Mouse (Mus musculus) liver, embryonic 16.5 days (tissue): ENCODE data around the gene Immp1l. TPM values are rescaled to one million over a fixed set of nuclear protein-coding genes. Genes with fewer than 3 reads are reported as not detected.
A peak's percentile ranks its signal among the peaks of the same experiment; 100 is the strongest.

Source experiments
- ATAC-seq: fragments of 200-750 bp; cut with Nextera tagmentation; 2 replicates; pipeline ENCODE4 v1.8.0; 2017; ENCODE audit warnings: low read depth, mild to moderate bottlenecking, moderate number of reproducible peaks, moderate library complexity
- H3K27ac ChIP-seq: fragments of 300-500 bp; sonication (generic); 2 replicates; pipeline ENCODE4 v1.5.1; 2014; ENCODE audit warnings: mild to moderate bottlenecking, low read length
- H3K27me3 ChIP-seq: fragments of 300-500 bp; sonication (generic); 2 replicates; pipeline ENCODE4 v1.6.1; 2014; ENCODE audit warnings: low read depth, low read length, mixed read lengths; ENCODE audit not compliant: control insufficient read depth, insufficient read depth
- H3K36me3 ChIP-seq: fragments of 300-500 bp; sonication (generic); 2 replicates; pipeline ENCODE4 v1.6.1; 2014; ENCODE audit warnings: mild to moderate bottlenecking; ENCODE audit not compliant: control insufficient read depth, insufficient read depth
- H3K4me1 ChIP-seq: fragments of 300-500 bp; sonication (generic); 2 replicates; pipeline ENCODE4 v1.6.1; 2014; ENCODE audit warnings: low read depth, low read length, mixed read lengths; ENCODE audit not compliant: control insufficient read depth
- H3K4me2 ChIP-seq: fragments of 300-500 bp; sonication (generic); 2 replicates; pipeline ENCODE4 v1.6.1; 2014; ENCODE audit warnings: low read depth, low read length, mixed read lengths
- H3K4me3 ChIP-seq: fragments of 300-500 bp; sonication (generic); 2 replicates; pipeline ENCODE4 v1.5.1; 2014; ENCODE audit warnings: low read depth, mild to moderate bottlenecking, low read length
- H3K9ac ChIP-seq: fragments of 300-500 bp; sonication (generic); 2 replicates; pipeline ENCODE4 v1.6.1; 2014; ENCODE audit warnings: low read depth, low read length
- H3K9me3 ChIP-seq: fragments of 300-500 bp; sonication (generic); replicated peaks from 2 replicates; pipeline ENCODE4 v1.6.1; 2016; ENCODE audit warnings: low read length; ENCODE audit not compliant: control insufficient read depth
- WGBS: fragments of 180-500 bp; shearing (Covaris S2); extraction: QIAGEN DNeasy Blood & Tissue Kit; methylation state at CpG from one replicate; pipeline ENCODE4 v1.1.7; 2014; ENCODE audit not compliant: insufficient replicate concordance; 5-methylcytosine and 5-hydroxymethylcytosine counted together
- microRNA-seq: library from miRNA; unstranded; fragments of <30 nt; microRNA quantifications from one replicate; pipeline ENCODE4, GENCODE M21; 2016
- polyA plus RNA-seq: library from polyadenylated mRNA; unstranded; fragments of >200 nt; fragmentation: Nextera tagmentation; extraction: Ambion mirVana; gene quantifications from 2 replicates; pipeline ENCODE4 v1.2.1, GENCODE M21; 2015

Immp1l gene
- polyA plus RNA-seq, 1 experiment from 2014 or later: 56.3 TPM

GRCm38 (mm10) chr2:105987999-105988398, 83.6 kb downstream of the Immp1l start:
- Histone ChIP-seq H3K4me3 (no peak overlapping the region), H3K27me3 (no peaks in the 10 kb centered on the region), H3K4me1 (no peaks in the 10 kb centered on the region), H3K36me3 (no peaks in the 10 kb centered on the region), H3K27ac (no peak overlapping the region), H3K9ac (no peak overlapping the region), H3K4me2 (no peak overlapping the region), H3K9me3 (no peaks in the 10 kb centered on the region)
- 27% methylated on average over 2 of the region's 2 CpGs for WGBS
- no peak for ATAC-seq

GRCm38 (mm10) chr2:106002835-106003739, 98.6 kb downstream of the Immp1l start, which contains the start of gene Dnajc24:
Dnajc24 (minus strand) TSS chr2:106003549.
- Histone ChIP-seq H3K27me3 (no peaks in the 10 kb centered on the region), H3K4me3 (peak within 1 kb of the TSS; percentile 79), H3K9ac (peak within 1 kb of the TSS; percentile 83), H3K36me3 (no peaks in the 10 kb centered on the region), H3K27ac (peak within 1 kb of the TSS; percentile 47), H3K4me2 (peak within 1 kb of the TSS; percentile 71), H3K4me1 (no peaks in the 10 kb centered on the region), H3K9me3 (no peaks in the 10 kb centered on the region)
- ATAC-seq: peak; percentile 96
- 2% methylated on average over 44 of the region's 44 CpGs for WGBS

GRCm38 (mm10) chr2:106008415-106008814, 104.0 kb downstream of the Immp1l start:
- no peaks in the 10 kb centered on the region for H3K9me3 ChIP-seq
- H3K27ac ChIP-seq: no peak overlapping the region
- H3K4me3 ChIP-seq: no peak overlapping the region
- no peaks in the 10 kb centered on the region for H3K4me1 ChIP-seq
- H3K27me3 ChIP-seq: no peaks in the 10 kb centered on the region; the same call in 1 of the 2 replicates
- 25% methylated on average over 2 of the region's 2 CpGs for WGBS
- no peaks in the 10 kb centered on the region for H3K36me3 ChIP-seq
- ATAC-seq: no peak
- H3K4me2 ChIP-seq: no peak overlapping the region
- H3K9ac ChIP-seq: no peak overlapping the region

Small RNA genes within 50 kb of the gene (microRNA-seq; reads per million reads assigned to microRNA genes)
- gene Gm22002: not detected

Other genes with a start within 250 kb of the Immp1l start
- 0.04 and 0.08 TPM in 2 replicates for gene Pax6, start 235.7 kb upstream of the Immp1l start, polyA plus RNA-seq
- gene Elp4, start 74 bp upstream of the Immp1l start, polyA plus RNA-seq: 13.4 and 13.6 TPM in 2 replicates
- 11.0 and 14.9 TPM in 2 replicates for gene Dnajc24, start 98.9 kb downstream of the Immp1l start, polyA plus RNA-seq